Mouse (Mus musculus) WW6 (cell line): ENCODE data around the gene Neurl1b.

ENCODE experiments used
- DNase-seq: peaks from one replicate; pipeline ENCODE4 v3.0.0-alpha.2; 2013; ENCODE audit warnings: low read depth, low spot score

The Neurl1b gene

GRCm38 (mm10) chr17:26414523-26415354 lies at the start of gene Neurl1b:
Gene Neurl1b, plus strand, starts transcription at chr17:26414829.
- DNase-seq: no peak

GRCm38 (mm10) chr17:26366792-26367191 lies 47.8 kb upstream of the Neurl1b start:
- no peak for DNase-seq

- no peak for DNase-seq
Observed at GRCm38 (mm10) chr17:26368336-26368992, 46.2 kb upstream of the Neurl1b start.

GRCm38 (mm10) chr17:26370521-26371245 lies 43.9 kb upstream of the Neurl1b start:
- DNase-seq: no peak

GRCm38 (mm10) chr17:26371246-26371535 lies 43.4 kb upstream of the Neurl1b start:
- no peak for DNase-seq

- DNase-seq: no peak
Observed at GRCm38 (mm10) chr17:26373211-26373610, 41.4 kb upstream of the Neurl1b start.

- DNase-seq: no peak
Observed at GRCm38 (mm10) chr17:26376416-26376815, 38.2 kb upstream of the Neurl1b start.

GRCm38 (mm10) chr17:26376994-26377744 lies 37.5 kb upstream of the Neurl1b start:
- no peak for DNase-seq

- no peak for DNase-seq
Observed at GRCm38 (mm10) chr17:26380280-26380985, 34.2 kb upstream of the Neurl1b start.

GRCm38 (mm10) chr17:26380986-26381446 lies 33.6 kb upstream of the Neurl1b start:
- DNase-seq: no peak

GRCm38 (mm10) chr17:26381613-26382012 lies 33.0 kb upstream of the Neurl1b start:
- DNase-seq: no peak

- DNase-seq: no peak
Observed at GRCm38 (mm10) chr17:26382176-26382575, 32.5 kb upstream of the Neurl1b start.

GRCm38 (mm10) chr17:26382687-26383086 lies 31.9 kb upstream of the Neurl1b start:
- DNase-seq: no peak

GRCm38 (mm10) chr17:26384111-26384510 lies 30.5 kb upstream of the Neurl1b start:
- DNase-seq: no peak

GRCm38 (mm10) chr17:26385252-26386130 lies 29.1 kb upstream of the Neurl1b start:
- DNase-seq: no peak

- no peak for DNase-seq
Observed at GRCm38 (mm10) chr17:26386131-26386481, 28.5 kb upstream of the Neurl1b start.

GRCm38 (mm10) chr17:26388106-26388505 lies 26.5 kb upstream of the Neurl1b start:
- no peak for DNase-seq

GRCm38 (mm10) chr17:26389241-26389640 lies 25.4 kb upstream of the Neurl1b start:
- no peak for DNase-seq

- DNase-seq: no peak
Observed at GRCm38 (mm10) chr17:26390666-26391065, 24.0 kb upstream of the Neurl1b start.

GRCm38 (mm10) chr17:26392355-26392754 lies 22.3 kb upstream of the Neurl1b start:
- no peak for DNase-seq
